9 mouse cellular contexts compared by ENCODE assay signal in genomic region chr8:114369038-114369976, GRCm38 (mm10). TPM values are rescaled to one million over a fixed set of nuclear protein-coding genes. Genes with fewer than 3 reads are reported as not detected.
DNase-seq lines count a peak whose midpoint lies in the region; ATAC-seq lines count a peak whose summit lies in the region.
"Had no signal": no experiment of that assay in that cellular context is flagged by ENCODE, and none has a peak within 500 bp of the region (broad histone marks: within the 10 kb centered on the region; RNA-seq: fewer than 3 reads in every experiment).

No protein-coding gene starts in this region.

- no peak overlapping the region for H3K4me2 ChIP-seq in hindbrain, embryonic 11.5 days (replicated peaks; ENCODE audit: low read depth, low read length)

- 39% methylated on average over 27 of the region's 27 CpGs for WGBS in hindbrain, embryonic 11.5 days

- DNase-seq in NIH3T3 (ENCODE audit: low read depth) = peak; percentile 64
- peak; percentile 89 for DNase-seq in cerebellum, adult 8-10 months
- DNase-seq in frontal cortex, postnatal 10 days (ENCODE audit: low spot score in 2 of 2) = peak; percentile 47 to 74
- peak; percentile 85 for DNase-seq in hindbrain, embryonic 11.5 days (ENCODE audit: low spot score)
- peak; percentile 75 to 80 for DNase-seq in layer of hippocampus, postnatal 36 days
- peak; percentile 48 to 71 for DNase-seq in lung, postnatal 4 days
- DNase-seq in right cerebral cortex, postnatal 10 days (ENCODE audit: low spot score in 2 of 2) = peak; percentile 73 to 86
- peak; percentile 69 for DNase-seq in urinary bladder, postnatal 14 days (ENCODE audit: low spot score)

- no peak overlapping the region for H3K9ac ChIP-seq in hindbrain, embryonic 11.5 days (ENCODE audit: low read depth, low read length)

- no peak overlapping the region for H3K4me3 ChIP-seq in hindbrain, embryonic 11.5 days (ENCODE audit: low read depth, low read length)
- H3K4me3 ChIP-seq: myocyte had no signal

- no peaks in the 10 kb centered on the region for H3K36me3 ChIP-seq in hindbrain, embryonic 11.5 days (ENCODE audit: control insufficient read depth, insufficient read depth, low read length)

- H3K9me3 ChIP-seq in hindbrain, embryonic 11.5 days (ENCODE audit: control insufficient read depth, low read length) = no peaks in the 10 kb centered on the region

- H3K27me3 ChIP-seq in hindbrain, embryonic 11.5 days (ENCODE audit: control insufficient read depth, insufficient read depth, low read length) = no peaks in the 10 kb centered on the region

- H3K4me1 ChIP-seq in hindbrain, embryonic 11.5 days (replicated peaks; ENCODE audit: control insufficient read depth, insufficient read depth, low read length) = no peaks in the 10 kb centered on the region

- no peak for ATAC-seq in hindbrain, embryonic 11.5 days (ENCODE audit: low FRiP score)

- H3K27ac ChIP-seq in hindbrain, embryonic 11.5 days (ENCODE audit: low read depth, low read length) = no peak overlapping the region

RNA-seq across cellular contexts. Expression of gene Clec3a, which starts 48.6 kb away (rescaled TPM):
- polyA plus RNA-seq in hindbrain, embryonic 11.5 days (2014; fragmentation: Nextera tagmentation; extraction: Ambion mirVana) = 0.28 TPM in 1 of 2 replicates, not detected in the other
- not detected for total RNA-seq in layer of hippocampus, postnatal 36 days (2021)
- polyA plus RNA-seq: myocyte had no signal
